Mouse (Mus musculus) frontal cortex, postnatal 14 days (tissue): ENCODE results near the gene Vmn1r199.

Source experiments
- DNase-seq, 2 experiments: peaks; one replicate each; pipeline ENCODE4 v3.0.0; 2022; ENCODE audit warnings: low spot score in 2 of 2

The Vmn1r199 gene

GRCm38 (mm10) chr13:22379518-22379917 is at the start of gene Vmn1r199:
TSS of gene Vmn1r199 (plus strand) at chr13:22379818.
- DNase-seq: no peak

GRCm38 (mm10) chr13:22333269-22333668 is 46.3 kb upstream of the Vmn1r199 start:
- DNase-seq: no peak

- DNase-seq: no peak
Measured at GRCm38 (mm10) chr13:22335565-22335964, 44.1 kb upstream of the Vmn1r199 start.

- DNase-seq: no peak
Measured at GRCm38 (mm10) chr13:22350064-22350463, 29.6 kb upstream of the Vmn1r199 start, which contains the start of gene Vmn1r198. TSS of gene Vmn1r198 (plus strand) at chr13:22350364.

GRCm38 (mm10) chr13:22350813-22351212 is 28.8 kb upstream of the Vmn1r199 start:
- DNase-seq: no peak

GRCm38 (mm10) chr13:22381128-22381527 is 1.5 kb downstream of the Vmn1r199 start:
- DNase-seq: peak in 1 of 2 experiments; percentile 6

GRCm38 (mm10) chr13:22383401-22383800 is 3.8 kb downstream of the Vmn1r199 start:
- no peak for DNase-seq

- no peak for DNase-seq
Measured at GRCm38 (mm10) chr13:22387050-22387449, 7.4 kb downstream of the Vmn1r199 start.

GRCm38 (mm10) chr13:22390073-22390472 is 10.5 kb downstream of the Vmn1r199 start, which contains the start of gene Vmn1r200:
TSS of gene Vmn1r200 (plus strand) at chr13:22390373.
- DNase-seq: no peak

- no peak for DNase-seq
Measured at GRCm38 (mm10) chr13:22402978-22403377, 23.4 kb downstream of the Vmn1r199 start.
